8 mouse cellular contexts compared by ENCODE assay signal in genomic region chr4:115133621-115134295, GRCm38 (mm10). TPM values are rescaled to one million over a fixed set of nuclear protein-coding genes. Genes with fewer than 3 reads are reported as not detected.
DNase-seq lines count a peak whose midpoint lies in the region; ATAC-seq and TF ChIP-seq lines count a peak whose summit lies in the region.

TSS of gene Cyp4x1 (minus strand) at chr4:115134281.

- H3K27me3 ChIP-seq in testis, adult 2 months (ENCODE audit: control insufficient read depth, insufficient read depth, low read length): no peaks in the 10 kb centered on the region
- H3K27me3 ChIP-seq in embryonic facial prominence, embryonic 14.5 days (replicated peaks; ENCODE audit: control insufficient read depth, insufficient read depth, low read length): peaks cover 27% of the 10 kb centered on the region
- peaks cover 17% of the 10 kb centered on the region for H3K27me3 ChIP-seq in intestine, embryonic 16.5 days (replicated peaks; ENCODE audit: control insufficient read depth, insufficient read depth, low read length)
- H3K27me3 ChIP-seq in liver, embryonic 14.5 days (ENCODE audit: control insufficient read depth, insufficient read depth, low read length): peaks cover 6% of the 10 kb centered on the region
- peaks cover 9% of the 10 kb centered on the region for H3K27me3 ChIP-seq in stomach, embryonic 16.5 days (ENCODE audit: control insufficient read depth, insufficient read depth, low read length)

- no peak within 1 kb of the TSS for H3K27ac ChIP-seq in testis, adult 2 months (ENCODE audit: control insufficient read depth, insufficient read depth, low read depth, low read length)
- no peak within 1 kb of the TSS for H3K27ac ChIP-seq in embryonic facial prominence, embryonic 14.5 days (replicated peaks; ENCODE audit: low read depth, low read length)
- H3K27ac ChIP-seq in intestine, embryonic 16.5 days (ENCODE audit: low read length): no peak within 1 kb of the TSS
- H3K27ac ChIP-seq in liver, embryonic 14.5 days: no peak within 1 kb of the TSS
- no peak within 1 kb of the TSS for H3K27ac ChIP-seq in stomach, embryonic 16.5 days (ENCODE audit: low read length)

- H3K9ac ChIP-seq in embryonic facial prominence, embryonic 14.5 days (ENCODE audit: low read depth, low read length): no peak within 1 kb of the TSS
- H3K9ac ChIP-seq in intestine, embryonic 16.5 days (ENCODE audit: low read depth, low read length): no peak within 1 kb of the TSS
- H3K9ac ChIP-seq in liver, embryonic 14.5 days (replicated peaks): no peak within 1 kb of the TSS
- H3K9ac ChIP-seq in stomach, embryonic 16.5 days (ENCODE audit: low read length): no peak within 1 kb of the TSS

- peak within 1 kb of the TSS; percentile 29 for H3K4me2 ChIP-seq in embryonic facial prominence, embryonic 14.5 days (ENCODE audit: low read depth, low read length)
- 0 out of 2 replicates have a peak within 1 kb of the TSS, but pooled peaks have one; percentile 21 for H3K4me2 ChIP-seq in intestine, embryonic 16.5 days (ENCODE audit: low read depth, low read length)
- H3K4me2 ChIP-seq in liver, embryonic 14.5 days (ENCODE audit: low read depth): no peak within 1 kb of the TSS
- H3K4me2 ChIP-seq in stomach, embryonic 16.5 days (ENCODE audit: low read depth, low read length): peak within 1 kb of the TSS; percentile 34

- TF ChIP-seq POLR2A in testis, adult 2 months (IDR thresholded peaks at IDR 0.05; ENCODE audit: control insufficient read depth, low read depth, low read length): no peak

- DNase-seq in testis, postnatal 10 days (ENCODE audit: low spot score): no peak
- DNase-seq in embryonic facial prominence, embryonic 14.5 days (ENCODE audit: low spot score): peak; percentile 7
- DNase-seq in liver, embryonic 14.5 days (ENCODE audit: low read depth in 3 of 3, low spot score in 3 of 3): no peak
- DNase-seq in adrenal gland, postnatal 25 days: no peak

- under 1% methylated on average over 23 of the region's 29 CpGs for WGBS in embryonic facial prominence, embryonic 14.5 days
- WGBS in intestine, embryonic 16.5 days: 2% methylated on average over 29 of the region's 29 CpGs
- WGBS in liver, embryonic 14.5 days (ENCODE audit: insufficient replicate concordance): 3% methylated on average over 29 of the region's 29 CpGs
- 2% methylated on average over 29 of the region's 29 CpGs for WGBS in stomach, embryonic 16.5 days

- H3K4me1 ChIP-seq in testis, adult 2 months (ENCODE audit: control insufficient read depth, insufficient read depth, low read length): no peaks in the 10 kb centered on the region
- no peaks in the 10 kb centered on the region for H3K4me1 ChIP-seq in embryonic facial prominence, embryonic 14.5 days (ENCODE audit: control insufficient read depth, insufficient read depth, low read length)
- peaks cover 4% of the 10 kb centered on the region; the same call in 1 of the 2 replicates for H3K4me1 ChIP-seq in intestine, embryonic 16.5 days (ENCODE audit: control insufficient read depth, insufficient read depth, low read length)
- H3K4me1 ChIP-seq in liver, embryonic 14.5 days (replicated peaks; ENCODE audit: control insufficient read depth in 2 of 2, insufficient read depth in 2 of 2, low read length in 1 of 2): no peaks in the 10 kb centered on the region; a peak in 1 of 4 replicates
- H3K4me1 ChIP-seq in stomach, embryonic 16.5 days (ENCODE audit: control insufficient read depth, insufficient read depth, low read length): 0 out of 2 replicates have a peak, but pooled peaks cover 4% of the 10 kb centered on the region

- no peak for TF ChIP-seq CTCF in testis, adult 2 months (IDR thresholded peaks at IDR 0.05; ENCODE audit: control insufficient read depth, insufficient read depth, insufficient replicate concordance, low read depth, low read length)
- no peak for TF ChIP-seq CTCF in liver, embryonic 14.5 days (IDR thresholded peaks at IDR 0.05; ENCODE audit: low read depth)

- no peaks in the 10 kb centered on the region for H3K36me3 ChIP-seq in testis, adult 2 months (ENCODE audit: control insufficient read depth, insufficient read depth, low read length)
- H3K36me3 ChIP-seq in embryonic facial prominence, embryonic 14.5 days (ENCODE audit: control insufficient read depth, insufficient read depth, low read length): no peaks in the 10 kb centered on the region
- no peaks in the 10 kb centered on the region for H3K36me3 ChIP-seq in intestine, embryonic 16.5 days (ENCODE audit: control insufficient read depth, insufficient read depth, low read length)
- H3K36me3 ChIP-seq in liver, embryonic 14.5 days (replicated peaks; ENCODE audit: control insufficient read depth, insufficient read depth, low read depth): no peaks in the 10 kb centered on the region
- no peaks in the 10 kb centered on the region for H3K36me3 ChIP-seq in stomach, embryonic 16.5 days (ENCODE audit: control insufficient read depth, insufficient read depth, low read length)

- no peak for TF ChIP-seq EP300 in liver, embryonic 14.5 days (IDR thresholded peaks at IDR 0.05; ENCODE audit: low read depth)

- H3K9me3 ChIP-seq in embryonic facial prominence, embryonic 14.5 days (ENCODE audit: control insufficient read depth, low read length): no peaks in the 10 kb centered on the region
- H3K9me3 ChIP-seq in intestine, embryonic 16.5 days (ENCODE audit: control insufficient read depth, low read length): no peaks in the 10 kb centered on the region
- H3K9me3 ChIP-seq in liver, embryonic 14.5 days (ENCODE audit: control insufficient read depth, low read length): no peaks in the 10 kb centered on the region
- no peaks in the 10 kb centered on the region for H3K9me3 ChIP-seq in stomach, embryonic 16.5 days (replicated peaks; ENCODE audit: control insufficient read depth, low read length)

- no peak; the same call in 1 of the 2 replicates for ATAC-seq in embryonic facial prominence, embryonic 14.5 days (ENCODE audit: low read depth)
- ATAC-seq in intestine, embryonic 16.5 days: peak; percentile 46; the same call in 1 of the 2 replicates
- ATAC-seq in liver, embryonic 14.5 days (ENCODE audit: insufficient read depth): 0 out of 2 replicates have a peak, but pooled peaks have one; percentile 18
- peak; percentile 54 for ATAC-seq in stomach, embryonic 16.5 days (ENCODE audit: insufficient read depth, low FRiP score)
- ATAC-seq in megakaryocyte progenitor cell, adult 5-6 weeks (replicated peaks; ENCODE audit: poor library complexity): no peak; the same call in 1 of the 2 replicates

- H3K4me3 ChIP-seq in testis, adult 2 months (ENCODE audit: control insufficient read depth, low read depth, low read length): peak within 1 kb of the TSS; percentile 0; the same call in 1 of the 2 replicates
- H3K4me3 ChIP-seq in embryonic facial prominence, embryonic 14.5 days (ENCODE audit: low read depth, low read length): peak within 1 kb of the TSS; percentile 14; the same call in 1 of the 2 replicates
- H3K4me3 ChIP-seq in intestine, embryonic 16.5 days (ENCODE audit: low read length): peak within 1 kb of the TSS; percentile 1; the same call in 1 of the 2 replicates
- no peak within 1 kb of the TSS for H3K4me3 ChIP-seq in liver, embryonic 14.5 days (ENCODE audit: insufficient read depth in 1 of 2, low read depth in 2 of 2, low read length in 2 of 2)
- H3K4me3 ChIP-seq in stomach, embryonic 16.5 days (replicated peaks; ENCODE audit: low read length): peak within 1 kb of the TSS; percentile 13

RNA-seq across cellular contexts. Expression of gene Cyp4x1, which starts in this region (rescaled TPM):
- polyA plus RNA-seq in testis, adult 2 months (2012; rRNA removed): 0.06 TPM in 1 of 2 replicates, not detected in the other
- polyA plus RNA-seq in embryonic facial prominence, embryonic 14.5 days (2014; fragmentation: Nextera tagmentation; extraction: Ambion mirVana): 0.48 and 0.84 TPM in 2 replicates
- polyA plus RNA-seq in intestine, embryonic 16.5 days (2015; fragmentation: Nextera tagmentation; extraction: Ambion mirVana): 0.20 and 0.31 TPM in 2 replicates
- 0.05 and 0.06 TPM in 2 replicates for polyA plus RNA-seq in liver, embryonic 14.5 days (2012; rRNA removed)
- polyA plus RNA-seq in liver, embryonic 14.5 days (2014; fragmentation: Nextera tagmentation; extraction: Ambion mirVana): 0.08 TPM in 2 replicates
- polyA plus RNA-seq in stomach, embryonic 16.5 days (2015; fragmentation: Nextera tagmentation; extraction: Ambion mirVana): 0.46 and 0.61 TPM in 2 replicates
- not detected in 2 replicates for total RNA-seq in adrenal gland, postnatal 25 days (2021)
- total RNA-seq in megakaryocyte progenitor cell, adult 5-6 weeks (2015): not detected in 2 replicates
- total RNA-seq in megakaryocyte progenitor cell, adult 5-6 weeks (2017): not detected in 2 replicates

Comparison
In these comparisons a context has a peak if more than half of its experiments do, and no peak if none do; other contexts are left out.
1. Peak in DNase-seq, H3K4me3 ChIP-seq and H3K4me2 ChIP-seq in embryonic facial prominence, embryonic 14.5 days; RNA of the gene not detected or under 1 TPM.
2. Peak in ATAC-seq, H3K4me3 ChIP-seq and H3K4me2 ChIP-seq in intestine, embryonic 16.5 days; RNA of the gene not detected or under 1 TPM.
3. Peak in ATAC-seq in liver, embryonic 14.5 days; RNA of the gene not detected or under 1 TPM.
4. Peak in ATAC-seq, H3K4me3 ChIP-seq and H3K4me2 ChIP-seq in stomach, embryonic 16.5 days; RNA of the gene not detected or under 1 TPM.